ENCODE assay signal across 13 mouse cellular contexts in the genomic region with DNA sequence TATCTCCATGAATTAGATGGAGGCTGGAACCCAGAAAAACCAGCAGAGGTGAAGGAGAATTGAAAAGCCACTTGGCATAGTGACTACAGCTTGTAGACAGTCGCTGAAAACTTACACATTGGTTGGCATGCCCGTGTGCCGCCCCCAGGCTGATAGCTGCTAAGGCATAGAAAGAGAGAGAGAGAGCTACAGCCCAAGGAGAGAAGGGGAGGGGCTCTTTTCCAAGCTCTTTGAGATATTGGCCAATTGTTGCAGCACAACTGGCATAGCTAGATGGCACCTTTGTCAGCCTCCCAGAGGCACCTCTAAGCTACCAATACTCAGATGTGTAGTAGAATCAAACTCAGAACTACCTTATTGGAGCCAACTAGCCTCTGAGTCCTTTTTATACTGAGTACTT. TPM values are rescaled to one million over a fixed set of nuclear protein-coding genes. Genes with fewer than 3 reads are reported as not detected.
DNase-seq lines count a peak whose midpoint lies in the region; ATAC-seq lines count a peak whose summit lies in the region.
"Had no signal": no experiment of that assay in that cellular context is flagged by ENCODE, and none has a peak within 500 bp of the region (broad histone marks: within the 10 kb centered on the region; RNA-seq: fewer than 3 reads in every experiment).

No protein-coding gene starts in this region.

- peak overlapping the region; percentile 97 for H3K4me2 ChIP-seq in heart, embryonic 12.5 days
- H3K4me2 ChIP-seq: liver, embryonic 15.5 days had no signal

- peaks cover 3% of the 10 kb centered on the region for H3K4me1 ChIP-seq in heart, embryonic 12.5 days (replicated peaks)
- peaks cover 31% of the 10 kb centered on the region for H3K4me1 ChIP-seq in midbrain, embryonic 10.5 days
- H3K4me1 ChIP-seq: liver, embryonic 15.5 days had no signal

- H3K27ac ChIP-seq in heart, embryonic 12.5 days (ENCODE audit: poor library complexity, severe bottlenecking) = peak overlapping the region; percentile 83; the same call in 1 of the 2 replicates
- no peak overlapping the region; the same call in 1 of the 2 replicates for H3K27ac ChIP-seq in midbrain, embryonic 10.5 days (replicated peaks)
- H3K27ac ChIP-seq: liver, embryonic 15.5 days had no signal

- H3K27me3 ChIP-seq in heart, embryonic 12.5 days (replicated peaks) = peaks cover 31% of the 10 kb centered on the region
- H3K27me3 ChIP-seq in midbrain, embryonic 10.5 days (ENCODE audit: low read depth, poor library complexity, severe bottlenecking) = peaks cover 45% of the 10 kb centered on the region

- no peaks in the 10 kb centered on the region for H3K36me3 ChIP-seq in heart, embryonic 12.5 days
- no peaks in the 10 kb centered on the region for H3K36me3 ChIP-seq in midbrain, embryonic 10.5 days
- H3K36me3 ChIP-seq: liver, embryonic 15.5 days had no signal

- no peak for DNase-seq in heart, postnatal 4 days
- DNase-seq in brain, adult 2 months (ENCODE audit: low read depth, low spot score) = peak; percentile 63
- peak; percentile 76 for DNase-seq in gonadal fat pad, adult 2 months (ENCODE audit: low read depth)
- no peak for DNase-seq in midbrain, embryonic 10.5 days (ENCODE audit: low spot score)
- DNase-seq in adrenal gland, adult 18-20 months (ENCODE audit: low spot score in 2 of 2) = no peak
- DNase-seq in right cerebral cortex, postnatal 36 days (ENCODE audit: low spot score in 2 of 2) = no peak
- DNase-seq: heart, postnatal 36 days had no signal

- peak overlapping the region; percentile 80 for H3K9ac ChIP-seq in heart, embryonic 12.5 days
- H3K9ac ChIP-seq: liver, embryonic 15.5 days had no signal

- 38% methylated on average over 3 of the region's 3 CpGs for WGBS in heart, embryonic 12.5 days
- 57% methylated on average over 3 of the region's 3 CpGs for WGBS in midbrain, embryonic 10.5 days

- H3K4me3 ChIP-seq in heart, embryonic 12.5 days = peak overlapping the region; percentile 71
- peak overlapping the region; percentile 71 for H3K4me3 ChIP-seq in midbrain, embryonic 10.5 days
- H3K4me3 ChIP-seq: liver, embryonic 15.5 days had no signal

- ATAC-seq in heart, embryonic 12.5 days (ENCODE audit: insufficient number of reproducible peaks, low FRiP score) = no peak
- no peak for ATAC-seq in cerebellum, adult (ENCODE audit: insufficient number of reproducible peaks, low FRiP score, low TSS enrichment)

- no peaks in the 10 kb centered on the region for H3K9me3 ChIP-seq in heart, embryonic 12.5 days (replicated peaks)
- no peaks in the 10 kb centered on the region for H3K9me3 ChIP-seq in midbrain, embryonic 10.5 days (replicated peaks)
- H3K9me3 ChIP-seq: liver, embryonic 15.5 days had no signal

RNA-seq across cellular contexts. Expression of gene Clmp, which starts 1.8 kb away (rescaled TPM):
- polyA plus RNA-seq in heart, embryonic 12.5 days (2016; fragmentation: Nextera tagmentation; extraction: Ambion mirVana) = 14.9 and 17.0 TPM in 2 replicates
- 10 to 100 TPM in 1 of 2 experiments, 1 to 10 TPM in 1; 9.5 to 10.6 TPM for total RNA-seq in heart, postnatal 4 days (2021)
- 26.5 and 27.7 TPM in 2 replicates for polyA plus RNA-seq in gonadal fat pad, adult 2 months (2012; rRNA removed)
- polyA plus RNA-seq in midbrain, embryonic 10.5 days (2016; fragmentation: Nextera tagmentation; extraction: Ambion mirVana) = 14.7 and 21.0 TPM in 2 replicates
- total RNA-seq in adrenal gland, adult 18-20 months (2021) = 1 to 10 TPM; 5.2 to 8.1 TPM
- total RNA-seq: common myeloid progenitor, adult 5-6 weeks had no signal

RNA-seq across cellular contexts. Expression of gene Gm21915, which starts 17.1 kb away (rescaled TPM):
- polyA plus RNA-seq in heart, embryonic 12.5 days (2016; fragmentation: Nextera tagmentation; extraction: Ambion mirVana) = not detected in 2 replicates
- not detected for total RNA-seq in heart, postnatal 4 days (2021)
- not detected in 2 replicates for polyA plus RNA-seq in gonadal fat pad, adult 2 months (2012; rRNA removed)
- polyA plus RNA-seq in midbrain, embryonic 10.5 days (2016; fragmentation: Nextera tagmentation; extraction: Ambion mirVana) = not detected in 2 replicates
- not detected for total RNA-seq in adrenal gland, adult 18-20 months (2021)
- total RNA-seq: common myeloid progenitor, adult 5-6 weeks; heart, postnatal 36 days had no signal
- polyA plus RNA-seq: C2C12; liver, embryonic 15.5 days; urinary bladder, adult 2 months had no signal

Comparison
In these comparisons a context has a peak if more than half of its experiments do, and no peak if none do; other contexts are left out.
1. DNase-seq: peak in brain, adult 2 months (single experiment) and gonadal fat pad, adult 2 months (single experiment); none in heart, postnatal 4 days (single experiment), midbrain, embryonic 10.5 days (single experiment), adrenal gland, adult 18-20 months (0 of 2) and right cerebral cortex, postnatal 36 days (0 of 2).